Mouse (Mus musculus): ENCODE results near the gene Tapbp.

Gene Tapbp

GRCm38 (mm10) chr17:33920282-33921097 lies 4.8 kb downstream of the Tapbp start:
- DNase-seq (ENCODE audit: low read depth, low spot score): peak; percentile 86

GRCm38 (mm10) chr17:33921361-33921760 lies 5.7 kb downstream of the Tapbp start:
- DNase-seq (ENCODE audit: low read depth, low spot score): no peak

GRCm38 (mm10) chr17:33924577-33925283 lies 9.0 kb downstream of the Tapbp start:
- peak; percentile 83 for DNase-seq (ENCODE audit: low read depth, low spot score)

GRCm38 (mm10) chr17:33925406-33926116 lies 9.9 kb downstream of the Tapbp start:
- DNase-seq (ENCODE audit: low read depth, low spot score): peak; percentile 61

- no peak for DNase-seq (ENCODE audit: low read depth, low spot score)
These were observed 10.7 kb downstream of the Tapbp start for GRCm38 (mm10) chr17:33926207-33926932.

- DNase-seq (ENCODE audit: low read depth, low spot score): no peak
These were observed 12.7 kb downstream of the Tapbp start for GRCm38 (mm10) chr17:33928251-33928947.

GRCm38 (mm10) chr17:33929371-33930279 lies 13.9 kb downstream of the Tapbp start, which contains the start of gene Rgl2:
TSS of gene Rgl2 (plus strand) at chr17:33929543.
- peak; percentile 94 for DNase-seq (ENCODE audit: low read depth, low spot score)

GRCm38 (mm10) chr17:33930280-33931158 lies 14.8 kb downstream of the Tapbp start:
- peak; percentile 87 for DNase-seq (ENCODE audit: low read depth, low spot score)

- DNase-seq (ENCODE audit: low read depth, low spot score): no peak
These were observed 15.6 kb downstream of the Tapbp start for GRCm38 (mm10) chr17:33931159-33931866.

- no peak for DNase-seq (ENCODE audit: low read depth, low spot score)
These were observed 16.2 kb downstream of the Tapbp start for GRCm38 (mm10) chr17:33931947-33932346.

GRCm38 (mm10) chr17:33932448-33932847 lies 16.7 kb downstream of the Tapbp start:
- DNase-seq (ENCODE audit: low read depth, low spot score): no peak

- no peak for DNase-seq (ENCODE audit: low read depth, low spot score)
These were observed 17.3 kb downstream of the Tapbp start for GRCm38 (mm10) chr17:33932970-33933369.

- no peak for DNase-seq (ENCODE audit: low read depth, low spot score)
These were observed 19.8 kb downstream of the Tapbp start for GRCm38 (mm10) chr17:33935422-33936055.

- no peak for DNase-seq (ENCODE audit: low read depth, low spot score)
These were observed 21.3 kb downstream of the Tapbp start for GRCm38 (mm10) chr17:33936993-33937392.

GRCm38 (mm10) chr17:33938783-33939182 lies 23.1 kb downstream of the Tapbp start:
- DNase-seq (ENCODE audit: low read depth, low spot score): no peak

GRCm38 (mm10) chr17:33940206-33940805 lies 24.6 kb downstream of the Tapbp start, which contains the start of the genes Pfdn6 and Wdr46:
TSS of gene Pfdn6 (minus strand) at chr17:33940343.
TSS of gene Wdr46 (plus strand) at chr17:33940660.
- peak; percentile 92 for DNase-seq (ENCODE audit: low read depth, low spot score)

GRCm38 (mm10) chr17:33940981-33941380 lies 25.3 kb downstream of the Tapbp start:
- DNase-seq (ENCODE audit: low read depth, low spot score): no peak
